Mouse (Mus musculus): ENCODE measurements around the gene Magea6.
"Not testable (repeated sequence)": the region's sequence is repeated elsewhere in the genome, so short reads cannot be mapped to it uniquely, and the experiment has no call there.

The Magea6 gene

DNA sequence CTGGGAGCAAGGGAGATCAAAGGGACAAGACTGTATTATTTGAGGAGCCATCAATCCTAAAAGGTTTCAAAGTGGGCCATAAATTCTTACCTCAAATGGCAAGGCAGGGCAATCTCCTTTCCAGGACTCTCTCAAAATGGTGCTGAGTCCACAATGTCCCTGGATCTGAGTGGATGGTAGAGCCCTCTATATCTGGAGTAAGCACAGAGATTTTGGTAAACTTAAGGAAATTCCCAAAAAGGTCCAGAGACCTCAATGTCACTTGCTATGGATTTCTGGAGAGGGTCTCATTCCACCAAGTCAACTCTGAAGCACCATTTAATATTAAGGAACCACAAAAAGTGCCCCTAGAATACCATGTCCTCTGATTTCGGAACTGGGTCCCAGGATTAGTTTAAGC, at the start of gene Magea6:
Gene Magea6 (minus strand): TSS at position 101 of the 400 bp plus-strand sequence.
- DNase-seq (ENCODE audit: low spot score in 2 of 2), result not testable (repeated sequence)

GRCm38 (mm10) chrX:154949405-154949804, 13.6 kb upstream of the Magea6 start, which contains the start of gene Magea3:
Gene Magea3, minus strand, starts transcription at chrX:154949505.
- not testable (repeated sequence) for DNase-seq (ENCODE audit: low spot score in 2 of 2)

- DNase-seq (ENCODE audit: low spot score in 2 of 2), result not testable (repeated sequence)
Measured at GRCm38 (mm10) chrX:154890167-154890566, 45.6 kb downstream of the Magea6 start, which contains the start of gene Cldn34b1. Gene Cldn34b1, minus strand, starts transcription at chrX:154890267.

Measured in spleen, postnatal 4 days (tissue).